In the genomic region with DNA sequence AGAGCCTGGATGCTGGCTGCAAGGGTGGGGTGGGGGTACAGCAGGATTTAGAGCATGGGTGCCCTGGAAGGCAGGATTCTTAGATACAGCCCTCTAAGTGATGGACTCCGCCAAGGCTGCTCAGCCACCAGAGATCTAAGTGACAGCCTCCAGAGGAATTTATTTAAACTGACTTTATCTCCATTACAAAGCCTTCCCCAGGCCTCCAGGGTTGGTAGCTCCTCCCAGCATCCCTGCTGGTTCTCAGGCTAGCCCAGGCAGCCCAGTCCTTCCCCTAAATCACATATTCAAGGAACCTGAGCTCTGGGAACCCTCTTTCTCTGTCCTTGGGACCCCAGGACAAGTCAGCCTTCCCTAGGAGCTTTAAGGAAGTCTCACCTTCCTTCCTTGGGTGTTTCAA, we compare ENCODE assay signal across 21 mouse cellular contexts. TPM values are rescaled to one million over a fixed set of nuclear protein-coding genes. Genes with fewer than 3 reads are reported as not detected.
A peak's percentile ranks its signal among the peaks of the same experiment; 100 is the strongest.
DNase-seq lines count a peak whose midpoint lies in the region; ATAC-seq and TF ChIP-seq lines count a peak whose summit lies in the region.
"Had no signal": no experiment of that assay in that cellular context is flagged by ENCODE, and none has a peak within 500 bp of the region (broad histone marks: within the 10 kb centered on the region; RNA-seq: fewer than 3 reads in every experiment).

No protein-coding gene starts in this region.

- 14% methylated on average over 1 of the region's 1 CpGs for WGBS in neural tube, embryonic 12.5 days
- WGBS in limb, embryonic 10.5 days, result 7% methylated on average over 1 of the region's 1 CpGs
- WGBS in intestine, postnatal 0 days, result 0% methylated on average over 1 of the region's 1 CpGs
- 13% methylated on average over 1 of the region's 1 CpGs for WGBS in thymus, adult 2 months

- no peaks in the 10 kb centered on the region for H3K4me1 ChIP-seq in neural tube, embryonic 12.5 days
- peaks cover 14% of the 10 kb centered on the region for H3K4me1 ChIP-seq in limb, embryonic 10.5 days
- no peaks in the 10 kb centered on the region for H3K4me1 ChIP-seq in intestine, postnatal 0 days (replicated peaks; ENCODE audit: control insufficient read depth, insufficient read depth, low read length)
- no peaks in the 10 kb centered on the region for H3K4me1 ChIP-seq in thymus, adult 2 months (replicated peaks; ENCODE audit: control insufficient read depth, insufficient read depth, low read length)
- H3K4me1 ChIP-seq: forebrain, embryonic 15.5 days; heart, embryonic 15.5 days; hindbrain, embryonic 13.5 days had no signal

- H3K36me3 ChIP-seq in neural tube, embryonic 12.5 days, result no peaks in the 10 kb centered on the region
- no peaks in the 10 kb centered on the region for H3K36me3 ChIP-seq in limb, embryonic 10.5 days
- no peaks in the 10 kb centered on the region for H3K36me3 ChIP-seq in intestine, postnatal 0 days (ENCODE audit: control insufficient read depth, insufficient read depth)
- no peaks in the 10 kb centered on the region for H3K36me3 ChIP-seq in thymus, adult 2 months (ENCODE audit: control insufficient read depth, insufficient read depth, low read length)
- H3K36me3 ChIP-seq: forebrain, embryonic 15.5 days; heart, embryonic 15.5 days; hindbrain, embryonic 13.5 days had no signal

- H3K4me2 ChIP-seq in neural tube, embryonic 12.5 days (replicated peaks), result no peak overlapping the region
- H3K4me2 ChIP-seq in intestine, postnatal 0 days (replicated peaks; ENCODE audit: low read depth), result no peak overlapping the region
- H3K4me2 ChIP-seq: forebrain, embryonic 15.5 days had no signal

- ATAC-seq in neural tube, embryonic 12.5 days (ENCODE audit: low FRiP score, low read depth), result no peak
- no peak for ATAC-seq in intestine, postnatal 0 days
- ATAC-seq: forebrain, embryonic 15.5 days; hindbrain, postnatal 0 days had no signal

- TF ChIP-seq POLR2A in thymus, adult 2 months (IDR thresholded peaks at IDR 0.05; ENCODE audit: control insufficient read depth, extremely low read depth, insufficient read depth, low read length, poor library complexity), result no peak

- H3K27ac ChIP-seq in neural tube, embryonic 12.5 days, result no peak overlapping the region
- no peak overlapping the region for H3K27ac ChIP-seq in limb, embryonic 10.5 days
- no peak overlapping the region for H3K27ac ChIP-seq in intestine, postnatal 0 days (ENCODE audit: low read depth, low read length)
- no peak overlapping the region for H3K27ac ChIP-seq in thymus, adult 2 months (ENCODE audit: control insufficient read depth, insufficient read depth, low read length)
- H3K27ac ChIP-seq: forebrain, embryonic 15.5 days; heart, adult 2 months; heart, embryonic 15.5 days; hindbrain, embryonic 13.5 days; hindbrain, postnatal 0 days had no signal

- no peak for DNase-seq in neural tube, embryonic 10.5 days (ENCODE audit: extremely low spot score, low spot score)
- DNase-seq in WW6 (ENCODE audit: low read depth, low spot score), result peak; percentile 61
- no peak for DNase-seq in limb, embryonic 10.5 days (ENCODE audit: low spot score)
- no peak for DNase-seq in urinary bladder, adult 2 months (ENCODE audit: low spot score)
- DNase-seq in thymus, postnatal 25 days, result no peak
- DNase-seq in thymus, adult 2 months, result no peak
- DNase-seq: adrenal gland, adult 8-10 months; adrenal gland, postnatal 36 days; heart, adult 2 months; heart, postnatal 14 days had no signal

- H3K4me3 ChIP-seq in neural tube, embryonic 12.5 days, result peak overlapping the region; percentile 5; the same call in 1 of the 2 replicates
- H3K4me3 ChIP-seq in limb, embryonic 10.5 days, result peak overlapping the region; percentile 29; the same call in 1 of the 2 replicates
- H3K4me3 ChIP-seq in intestine, postnatal 0 days (ENCODE audit: low read depth, low read length), result no peak overlapping the region
- no peak overlapping the region for H3K4me3 ChIP-seq in thymus, adult 2 months (ENCODE audit: control insufficient read depth, insufficient read depth, low read length)
- H3K4me3 ChIP-seq: forebrain, embryonic 15.5 days; heart, adult 2 months; heart, embryonic 15.5 days had no signal

- H3K9me3 ChIP-seq in neural tube, embryonic 12.5 days, result no peaks in the 10 kb centered on the region
- no peaks in the 10 kb centered on the region for H3K9me3 ChIP-seq in limb, embryonic 10.5 days (replicated peaks)
- no peaks in the 10 kb centered on the region for H3K9me3 ChIP-seq in intestine, postnatal 0 days (ENCODE audit: control insufficient read depth)
- H3K9me3 ChIP-seq: forebrain, embryonic 15.5 days; heart, embryonic 15.5 days; hindbrain, embryonic 13.5 days had no signal

- H3K9ac ChIP-seq in neural tube, embryonic 12.5 days, result no peak overlapping the region
- H3K9ac ChIP-seq in intestine, postnatal 0 days (ENCODE audit: low read depth, low read length), result no peak overlapping the region
- H3K9ac ChIP-seq: forebrain, embryonic 15.5 days; heart, embryonic 15.5 days; hindbrain, embryonic 13.5 days had no signal

- H3K27me3 ChIP-seq in neural tube, embryonic 12.5 days (replicated peaks), result peaks cover 45% of the 10 kb centered on the region
- H3K27me3 ChIP-seq in limb, embryonic 10.5 days (ENCODE audit: low read depth, poor library complexity, severe bottlenecking), result peaks cover 63% of the 10 kb centered on the region
- peaks cover 25% of the 10 kb centered on the region for H3K27me3 ChIP-seq in intestine, postnatal 0 days (replicated peaks; ENCODE audit: control insufficient read depth, insufficient read depth, low read length)
- H3K27me3 ChIP-seq in thymus, adult 2 months (ENCODE audit: control insufficient read depth, insufficient read depth, low read length), result no peaks in the 10 kb centered on the region

- no peak for TF ChIP-seq CTCF in intestine, postnatal 0 days (IDR thresholded peaks at IDR 0.05; ENCODE audit: low read depth)
- no peak for TF ChIP-seq CTCF in thymus, adult 2 months (IDR thresholded peaks at IDR 0.05; ENCODE audit: borderline replicate concordance, control insufficient read depth, extremely low read depth, insufficient read depth, low read length, poor library complexity)

RNA-seq across cellular contexts. Expression of gene Ccdc27, which starts 39.5 kb away (rescaled TPM):
- polyA plus RNA-seq in neural tube, embryonic 12.5 days (2016; fragmentation: Nextera tagmentation; extraction: Ambion mirVana), result not detected in 2 replicates
- not detected in 2 replicates for polyA plus RNA-seq in limb, embryonic 10.5 days (2016; fragmentation: Nextera tagmentation; extraction: Ambion mirVana)
- polyA plus RNA-seq in urinary bladder, adult 2 months (2012; rRNA removed), result not detected in 2 replicates
- 0.05 TPM in 1 of 2 replicates, not detected in the other for polyA plus RNA-seq in intestine, postnatal 0 days (2015; fragmentation: Nextera tagmentation; extraction: Ambion mirVana)
- polyA plus RNA-seq in thymus, adult 2 months (2012; rRNA removed), result 0.05 and 0.08 TPM in 2 replicates
- polyA plus RNA-seq: C2C12; cerebellum, adult 2 months; forebrain, embryonic 11.5 days; forebrain, embryonic 15.5 days; heart, adult 2 months; heart, embryonic 11.5 days; heart, embryonic 15.5 days; hindbrain, embryonic 13.5 days; hindbrain, postnatal 0 days; intestine, embryonic 14.5 days had no signal

RNA-seq across cellular contexts. Expression of gene Smim1, which starts 55.9 kb away (rescaled TPM):
- 6.4 and 7.8 TPM in 2 replicates for polyA plus RNA-seq in neural tube, embryonic 12.5 days (2016; fragmentation: Nextera tagmentation; extraction: Ambion mirVana)
- 12.7 and 27.4 TPM in 2 replicates for polyA plus RNA-seq in limb, embryonic 10.5 days (2016; fragmentation: Nextera tagmentation; extraction: Ambion mirVana)
- polyA plus RNA-seq in urinary bladder, adult 2 months (2012; rRNA removed), result 46.9 and 48.1 TPM in 2 replicates
- 160 and 174 TPM in 2 replicates for polyA plus RNA-seq in intestine, postnatal 0 days (2015; fragmentation: Nextera tagmentation; extraction: Ambion mirVana)
- 12.0 and 24.3 TPM in 2 replicates for polyA plus RNA-seq in thymus, adult 2 months (2012; rRNA removed)

RNA-seq across cellular contexts. Expression of gene Trp73, which starts 58.0 kb away (rescaled TPM):
- polyA plus RNA-seq in neural tube, embryonic 12.5 days (2016; fragmentation: Nextera tagmentation; extraction: Ambion mirVana), result 0.15 and 0.50 TPM in 2 replicates
- polyA plus RNA-seq in limb, embryonic 10.5 days (2016; fragmentation: Nextera tagmentation; extraction: Ambion mirVana), result 0.30 and 0.80 TPM in 2 replicates
- 0.03 TPM in 1 of 2 replicates, not detected in the other for polyA plus RNA-seq in urinary bladder, adult 2 months (2012; rRNA removed)
- polyA plus RNA-seq in intestine, postnatal 0 days (2015; fragmentation: Nextera tagmentation; extraction: Ambion mirVana), result 0.03 TPM in 1 of 2 replicates, not detected in the other
- polyA plus RNA-seq in thymus, adult 2 months (2012; rRNA removed), result 1.0 and 1.4 TPM in 2 replicates
- polyA plus RNA-seq: heart, embryonic 11.5 days had no signal

Comparison
In these comparisons a context has a peak if more than half of its experiments do, and no peak if none do; other contexts are left out.
1. H3K4me3 ChIP-seq: peak in neural tube, embryonic 12.5 days (single experiment) and limb, embryonic 10.5 days (single experiment); none in intestine, postnatal 0 days (single experiment) and thymus, adult 2 months (single experiment).